In the genomic region with DNA sequence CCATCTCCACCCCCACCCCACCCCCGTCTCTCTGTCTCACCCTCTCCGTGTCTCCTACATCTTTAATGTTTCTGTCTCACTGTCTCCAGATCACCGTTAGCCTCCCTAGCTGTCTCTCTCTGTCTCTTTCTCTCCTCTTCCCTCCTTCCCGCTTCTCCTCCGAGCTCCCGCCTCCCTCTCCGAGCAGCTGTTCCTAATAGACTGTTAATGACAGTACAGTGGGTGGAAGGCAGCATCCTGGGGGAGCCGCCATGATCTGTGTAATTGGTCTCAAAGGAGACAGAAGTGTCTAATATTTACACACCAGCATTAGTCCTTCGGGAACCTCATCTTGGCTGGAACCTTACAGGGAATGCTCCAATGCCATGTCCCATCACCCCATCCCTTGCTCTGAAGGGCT, we compare ENCODE assay signal across 9 mouse cellular contexts. TPM values are rescaled to one million over a fixed set of nuclear protein-coding genes. Genes with fewer than 3 reads are reported as not detected.
DNase-seq lines count a peak whose midpoint lies in the region; ATAC-seq and TF ChIP-seq lines count a peak whose summit lies in the region.
"Had no signal": no experiment of that assay in that cellular context is flagged by ENCODE, and none has a peak within 500 bp of the region (broad histone marks: within the 10 kb centered on the region; RNA-seq: fewer than 3 reads in every experiment).

No protein-coding gene starts in this region.

- no peaks in the 10 kb centered on the region for H3K9me3 ChIP-seq in heart, embryonic 15.5 days (replicated peaks)
- no peaks in the 10 kb centered on the region for H3K9me3 ChIP-seq in limb, embryonic 14.5 days (ENCODE audit: control insufficient read depth, low read length)
- no peaks in the 10 kb centered on the region for H3K9me3 ChIP-seq in stomach, postnatal 0 days (ENCODE audit: control insufficient read depth, low read length)

- no peaks in the 10 kb centered on the region for H3K36me3 ChIP-seq in heart, embryonic 15.5 days
- H3K36me3 ChIP-seq in thymus, adult 2 months (ENCODE audit: control insufficient read depth, insufficient read depth, low read length): no peaks in the 10 kb centered on the region
- H3K36me3 ChIP-seq in limb, embryonic 14.5 days (ENCODE audit: control insufficient read depth, insufficient read depth, low read length): no peaks in the 10 kb centered on the region
- H3K36me3 ChIP-seq in stomach, postnatal 0 days (ENCODE audit: control insufficient read depth, insufficient read depth, low read length): no peaks in the 10 kb centered on the region

- 0 out of 2 replicates have a peak, but pooled peaks cover 6% of the 10 kb centered on the region for H3K27me3 ChIP-seq in heart, embryonic 15.5 days
- no peaks in the 10 kb centered on the region for H3K27me3 ChIP-seq in thymus, adult 2 months (ENCODE audit: control insufficient read depth, insufficient read depth, low read length)
- H3K27me3 ChIP-seq in limb, embryonic 14.5 days (ENCODE audit: control insufficient read depth, insufficient read depth, low read length): no peaks in the 10 kb centered on the region
- no peaks in the 10 kb centered on the region for H3K27me3 ChIP-seq in stomach, postnatal 0 days (ENCODE audit: control insufficient read depth, insufficient read depth, low read length)

- H3K9ac ChIP-seq in heart, embryonic 15.5 days: no peak overlapping the region
- H3K9ac ChIP-seq in limb, embryonic 14.5 days (ENCODE audit: low read depth, low read length, severe bottlenecking): no peak overlapping the region
- 0 out of 2 replicates have a peak overlapping the region, but pooled peaks have one; percentile 14 for H3K9ac ChIP-seq in stomach, postnatal 0 days (ENCODE audit: low read length)

- TF ChIP-seq EP300 in stomach, postnatal 0 days (optimal IDR thresholded peaks at IDR 0.05): no peak

- no peak for TF ChIP-seq POLR2A in thymus, adult 2 months (IDR thresholded peaks at IDR 0.05; ENCODE audit: control insufficient read depth, extremely low read depth, insufficient read depth, low read length, poor library complexity)
- TF ChIP-seq POLR2A in limb, embryonic 14.5 days (IDR thresholded peaks at IDR 0.05; ENCODE audit: borderline replicate concordance, extremely low read depth, insufficient read depth, insufficient read length): no peak

- H3K4me1 ChIP-seq in heart, embryonic 15.5 days (replicated peaks): peaks cover 68% of the 10 kb centered on the region
- peaks cover 58% of the 10 kb centered on the region for H3K4me1 ChIP-seq in thymus, adult 2 months (replicated peaks; ENCODE audit: control insufficient read depth, insufficient read depth, low read length)
- peaks cover 76% of the 10 kb centered on the region for H3K4me1 ChIP-seq in limb, embryonic 14.5 days (ENCODE audit: control insufficient read depth, insufficient read depth, low read length)
- peaks cover 17% of the 10 kb centered on the region for H3K4me1 ChIP-seq in stomach, postnatal 0 days (replicated peaks; ENCODE audit: control insufficient read depth, insufficient read depth)

- no peak for DNase-seq in heart, adult 11 months
- DNase-seq in thymus, adult 2 months: no peak
- no peak for DNase-seq in thymus, postnatal 14 days
- DNase-seq in limb, embryonic 14.5 days (ENCODE audit: low spot score): no peak
- no peak for DNase-seq in stomach, postnatal 0 days (ENCODE audit: low spot score)
- DNase-seq in urinary bladder, postnatal 4 days (ENCODE audit: low spot score in 2 of 2): no peak
- no peak for DNase-seq in spleen, adult 18-20 months
- DNase-seq: layer of hippocampus, postnatal 36 days had no signal

- WGBS in heart, embryonic 15.5 days: 61% methylated on average over 9 of the region's 9 CpGs
- WGBS in thymus, adult 2 months: 84% methylated on average over 9 of the region's 9 CpGs
- WGBS in limb, embryonic 14.5 days: 19% methylated on average over 9 of the region's 9 CpGs
- 50% methylated on average over 9 of the region's 9 CpGs for WGBS in stomach, postnatal 0 days

- no peak for ATAC-seq in heart, embryonic 15.5 days (replicated peaks; ENCODE audit: insufficient number of reproducible peaks, insufficient read depth, low FRiP score, low read depth)
- no peak for ATAC-seq in limb, embryonic 14.5 days (ENCODE audit: low FRiP score, low read depth)
- ATAC-seq in stomach, postnatal 0 days (ENCODE audit: low FRiP score, low TSS enrichment): no peak

- no peak for TF ChIP-seq CTCF in thymus, adult 2 months (IDR thresholded peaks at IDR 0.05; ENCODE audit: borderline replicate concordance, control insufficient read depth, extremely low read depth, insufficient read depth, low read length, poor library complexity)
- TF ChIP-seq CTCF in stomach, postnatal 0 days (IDR thresholded peaks at IDR 0.05; ENCODE audit: low read depth): no peak

- no peak overlapping the region for H3K4me2 ChIP-seq in heart, embryonic 15.5 days
- 0 out of 2 replicates have a peak overlapping the region, but pooled peaks have one; percentile 1 for H3K4me2 ChIP-seq in limb, embryonic 14.5 days (replicated peaks; ENCODE audit: low read depth, low read length, severe bottlenecking)
- no peak overlapping the region for H3K4me2 ChIP-seq in stomach, postnatal 0 days (replicated peaks; ENCODE audit: low read depth)

- no peak overlapping the region for H3K4me3 ChIP-seq in heart, embryonic 15.5 days
- H3K4me3 ChIP-seq in thymus, adult 2 months (ENCODE audit: control insufficient read depth, insufficient read depth, low read length): no peak overlapping the region
- H3K4me3 ChIP-seq in limb, embryonic 14.5 days (replicated peaks; ENCODE audit: low read length): no peak overlapping the region
- no peak overlapping the region for H3K4me3 ChIP-seq in stomach, postnatal 0 days (ENCODE audit: low read depth, low read length)

- H3K27ac ChIP-seq in heart, embryonic 15.5 days: peak overlapping the region; percentile 63; the same call in 1 of the 2 replicates
- H3K27ac ChIP-seq in thymus, adult 2 months (ENCODE audit: control insufficient read depth, insufficient read depth, low read length): peak overlapping the region; percentile 90
- H3K27ac ChIP-seq in limb, embryonic 14.5 days (replicated peaks; ENCODE audit: low read depth, low read length): peak overlapping the region; percentile 48; the same call in 1 of the 2 replicates
- H3K27ac ChIP-seq in stomach, postnatal 0 days (replicated peaks): peak overlapping the region; percentile 76

RNA-seq across cellular contexts. Expression of gene Gse1, which starts 56.0 kb away (rescaled TPM):
- polyA plus RNA-seq in heart, embryonic 15.5 days (2015; fragmentation: Nextera tagmentation; extraction: Ambion mirVana): 8.9 and 10.8 TPM in 2 replicates
- 202 and 226 TPM in 2 replicates for polyA plus RNA-seq in thymus, adult 2 months (2012; rRNA removed)
- 32.6 and 43.9 TPM in 2 replicates for polyA plus RNA-seq in limb, embryonic 14.5 days (2012; rRNA removed)
- polyA plus RNA-seq in limb, embryonic 14.5 days (2014; fragmentation: Nextera tagmentation; extraction: Ambion mirVana): 10.2 and 10.3 TPM in 2 replicates
- polyA plus RNA-seq in stomach, postnatal 0 days (2015; fragmentation: Nextera tagmentation; extraction: Ambion mirVana): 6.4 and 7.0 TPM in 2 replicates
